Mouse (Mus musculus): ENCODE measurements around the gene H3f3b.

H3f3b gene

GRCm38 (mm10) chr11:116027756-116028155, at the start of gene H3f3b:
H3f3b (minus strand) TSS chr11:116027962.
- DNase-seq (ENCODE audit: low spot score) = no peak

GRCm38 (mm10) chr11:116076836-116077235, 49.1 kb upstream of the H3f3b start:
- DNase-seq (ENCODE audit: low spot score) = no peak

GRCm38 (mm10) chr11:116076266-116076540, 48.4 kb upstream of the H3f3b start:
- no peak for DNase-seq (ENCODE audit: low spot score)

GRCm38 (mm10) chr11:116075539-116076265, 47.9 kb upstream of the H3f3b start:
- DNase-seq (ENCODE audit: low spot score) = no peak

GRCm38 (mm10) chr11:116074436-116074991, 46.8 kb upstream of the H3f3b start:
- no peak for DNase-seq (ENCODE audit: low spot score)

GRCm38 (mm10) chr11:116072608-116073007, 44.8 kb upstream of the H3f3b start:
- no peak for DNase-seq (ENCODE audit: low spot score)

- DNase-seq (ENCODE audit: low spot score) = peak; percentile 48
These were observed 43.7 kb upstream of the H3f3b start for GRCm38 (mm10) chr11:116071510-116071909.

- no peak for DNase-seq (ENCODE audit: low spot score)
These were observed 37.6 kb upstream of the H3f3b start for GRCm38 (mm10) chr11:116065345-116065744.

- no peak for DNase-seq (ENCODE audit: low spot score)
These were observed 36.6 kb upstream of the H3f3b start for GRCm38 (mm10) chr11:116064187-116064867.

- no peak for DNase-seq (ENCODE audit: low spot score)
These were observed 35.8 kb upstream of the H3f3b start for GRCm38 (mm10) chr11:116063562-116063961.

- DNase-seq (ENCODE audit: low spot score) = no peak
These were observed 34.8 kb upstream of the H3f3b start for GRCm38 (mm10) chr11:116062521-116062920.

- DNase-seq (ENCODE audit: low spot score) = no peak
These were observed 34.1 kb upstream of the H3f3b start for GRCm38 (mm10) chr11:116061641-116062415.

GRCm38 (mm10) chr11:116060596-116060995, 32.8 kb upstream of the H3f3b start:
- DNase-seq (ENCODE audit: low spot score) = no peak

GRCm38 (mm10) chr11:116059691-116060025, 31.9 kb upstream of the H3f3b start:
- no peak for DNase-seq (ENCODE audit: low spot score)

- no peak for DNase-seq (ENCODE audit: low spot score)
These were observed 31.3 kb upstream of the H3f3b start for GRCm38 (mm10) chr11:116058868-116059690.

- no peak for DNase-seq (ENCODE audit: low spot score)
These were observed 30.4 kb upstream of the H3f3b start for GRCm38 (mm10) chr11:116058022-116058614.

GRCm38 (mm10) chr11:116057237-116057881, 29.6 kb upstream of the H3f3b start:
- DNase-seq (ENCODE audit: low spot score) = no peak

GRCm38 (mm10) chr11:116055873-116056272, 28.1 kb upstream of the H3f3b start:
- DNase-seq (ENCODE audit: low spot score) = no peak

- no peak for DNase-seq (ENCODE audit: low spot score)
These were observed 25.9 kb upstream of the H3f3b start for GRCm38 (mm10) chr11:116053510-116054229.

- no peak for DNase-seq (ENCODE audit: low spot score)
These were observed 22.4 kb upstream of the H3f3b start for GRCm38 (mm10) chr11:116050196-116050595.
